ENCODE assay signal across 9 mouse cellular contexts in the genomic region with DNA sequence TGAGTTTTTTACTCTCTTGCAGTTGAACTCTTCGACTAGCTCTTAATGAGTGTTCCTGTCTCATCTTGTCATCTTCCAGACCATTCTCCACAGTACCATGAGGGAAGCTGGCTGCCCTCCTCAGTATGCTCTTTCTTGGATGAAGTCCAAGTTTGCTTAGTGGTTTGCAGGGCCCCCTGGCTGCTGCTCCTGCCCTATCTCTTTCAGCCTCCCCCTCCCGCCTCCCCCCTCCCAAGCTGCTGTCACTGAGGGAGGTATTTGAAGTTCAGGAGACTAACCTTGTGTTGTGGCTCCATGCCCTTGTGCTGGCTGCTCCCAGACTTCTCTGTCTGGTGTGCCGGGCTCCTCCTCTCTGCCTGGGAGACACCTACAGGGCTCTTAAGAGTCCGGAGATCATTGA. TPM values are rescaled to one million over a fixed set of nuclear protein-coding genes. Genes with fewer than 3 reads are reported as not detected.
DNase-seq lines count a peak whose midpoint lies in the region; ATAC-seq and TF ChIP-seq lines count a peak whose summit lies in the region.
"Had no signal": no experiment of that assay in that cellular context is flagged by ENCODE, and none has a peak within 500 bp of the region (broad histone marks: within the 10 kb centered on the region; RNA-seq: fewer than 3 reads in every experiment).

No protein-coding gene starts in this region.

- H3K4me1 ChIP-seq in midbrain, embryonic 14.5 days (ENCODE audit: control insufficient read depth, insufficient read depth, low read length): 0 out of 2 replicates have a peak, but pooled peaks cover 4% of the 10 kb centered on the region
- H3K4me1 ChIP-seq in midbrain, embryonic 10.5 days: peaks cover 16% of the 10 kb centered on the region
- peaks cover 20% of the 10 kb centered on the region for H3K4me1 ChIP-seq in neural tube, embryonic 15.5 days

- no peak for DNase-seq in gastrocnemius, adult 2 months
- DNase-seq in gastrocnemius, postnatal 36 days: no peak
- peak; percentile 47 for DNase-seq in midbrain, embryonic 14.5 days
- no peak for DNase-seq in midbrain, embryonic 10.5 days (ENCODE audit: low spot score)
- DNase-seq in heart, postnatal 4 days: peak; percentile 49
- DNase-seq in thymus, postnatal 14 days: peak; percentile 46
- DNase-seq in cerebellum, postnatal 36 days: no peak
- DNase-seq: cerebellum, adult 9-11 months had no signal

- no peak overlapping the region for H3K27ac ChIP-seq in gastrocnemius, adult 2 months
- H3K27ac ChIP-seq in midbrain, embryonic 14.5 days (replicated peaks; ENCODE audit: low read depth, low read length): no peak overlapping the region
- H3K27ac ChIP-seq in midbrain, embryonic 10.5 days (replicated peaks): no peak overlapping the region
- no peak overlapping the region for H3K27ac ChIP-seq in neural tube, embryonic 15.5 days (replicated peaks)

- H3K4me3 ChIP-seq in gastrocnemius, adult 2 months: no peak overlapping the region
- no peak overlapping the region for H3K4me3 ChIP-seq in midbrain, embryonic 14.5 days (replicated peaks; ENCODE audit: low read depth, low read length)
- H3K4me3 ChIP-seq in midbrain, embryonic 10.5 days: no peak overlapping the region
- no peak overlapping the region for H3K4me3 ChIP-seq in neural tube, embryonic 15.5 days (replicated peaks)

- peaks cover 19% of the 10 kb centered on the region for H3K27me3 ChIP-seq in midbrain, embryonic 14.5 days (ENCODE audit: control insufficient read depth, insufficient read depth, low read length)
- H3K27me3 ChIP-seq in midbrain, embryonic 10.5 days (ENCODE audit: low read depth, poor library complexity, severe bottlenecking): peaks cover 27% of the 10 kb centered on the region
- peaks cover 19% of the 10 kb centered on the region for H3K27me3 ChIP-seq in neural tube, embryonic 15.5 days (replicated peaks)

- intact Hi-C loops in gastrocnemius, adult 2 months (cut with DNase I): no loop called here
- intact Hi-C loops in gastrocnemius, postnatal 36 days (cut with DNase I): no loop called here

- no peak overlapping the region for H3K9ac ChIP-seq in midbrain, embryonic 14.5 days (replicated peaks; ENCODE audit: low read length)
- no peak overlapping the region for H3K9ac ChIP-seq in neural tube, embryonic 15.5 days (replicated peaks)

- peak; percentile 26; the same call in 1 of the 2 replicates for TF ChIP-seq CTCF in gastrocnemius, adult 2 months (IDR thresholded peaks at IDR 0.05)

- ATAC-seq in midbrain, embryonic 14.5 days (ENCODE audit: low FRiP score, low TSS enrichment): no peak
- no peak for ATAC-seq in neural tube, embryonic 15.5 days (ENCODE audit: low FRiP score)

- 60% methylated on average over 4 of the region's 4 CpGs for WGBS in midbrain, embryonic 14.5 days
- WGBS in midbrain, embryonic 10.5 days: 55% methylated on average over 4 of the region's 4 CpGs
- 50% methylated on average over 4 of the region's 4 CpGs for WGBS in neural tube, embryonic 15.5 days

- no peaks in the 10 kb centered on the region for H3K36me3 ChIP-seq in midbrain, embryonic 14.5 days (ENCODE audit: control insufficient read depth, insufficient read depth, low read length)
- no peaks in the 10 kb centered on the region for H3K36me3 ChIP-seq in midbrain, embryonic 10.5 days
- no peaks in the 10 kb centered on the region for H3K36me3 ChIP-seq in neural tube, embryonic 15.5 days

- H3K9me3 ChIP-seq in midbrain, embryonic 14.5 days (ENCODE audit: control insufficient read depth, low read length): no peaks in the 10 kb centered on the region
- no peaks in the 10 kb centered on the region for H3K9me3 ChIP-seq in midbrain, embryonic 10.5 days (replicated peaks)
- H3K9me3 ChIP-seq in neural tube, embryonic 15.5 days (replicated peaks): no peaks in the 10 kb centered on the region

- H3K4me2 ChIP-seq in midbrain, embryonic 14.5 days (ENCODE audit: low read length): no peak overlapping the region
- no peak overlapping the region for H3K4me2 ChIP-seq in neural tube, embryonic 15.5 days

RNA-seq across cellular contexts. Expression of a gene that starts 43.2 kb away (rescaled TPM):
- 10 to 100 TPM; 20.7 to 25.4 TPM for total RNA-seq in gastrocnemius, adult 2 months (2021)
- total RNA-seq in gastrocnemius, postnatal 36 days (2021): 10 to 100 TPM; 16.1 to 22.5 TPM
- polyA plus RNA-seq in midbrain, embryonic 14.5 days (2014; fragmentation: Nextera tagmentation; extraction: Ambion mirVana): 1.8 and 3.9 TPM in 2 replicates
- 4.5 and 4.8 TPM in 2 replicates for polyA plus RNA-seq in midbrain, embryonic 10.5 days (2016; fragmentation: Nextera tagmentation; extraction: Ambion mirVana)
- 10 to 100 TPM; 44.6 to 48.8 TPM for total RNA-seq in heart, postnatal 4 days (2021)
- polyA plus RNA-seq in neural tube, embryonic 15.5 days (2015; fragmentation: Nextera tagmentation; extraction: Ambion mirVana): 3.0 and 3.8 TPM in 2 replicates

Comparison
In these comparisons a context has a peak if more than half of its experiments do, and no peak if none do; other contexts are left out.
1. DNase-seq: peak in midbrain, embryonic 14.5 days (single experiment), heart, postnatal 4 days (single experiment) and thymus, postnatal 14 days (single experiment); none in gastrocnemius, adult 2 months (single experiment), gastrocnemius, postnatal 36 days (0 of 2), midbrain, embryonic 10.5 days (single experiment) and cerebellum, postnatal 36 days (0 of 2).